Mouse (Mus musculus): Measurements from ENCODE around the gene Cyp4a31. TPM values are rescaled to one million over a fixed set of nuclear protein-coding genes. Genes with fewer than 3 reads are reported as not detected.

The Cyp4a31 gene
- total RNA-seq, 2 experiments from 2014 or later = 8.0 to 23.2 TPM

Other genes starting within 250 kb of the Cyp4a31 start
- gene Cyp4a12b, start 152.0 kb upstream of the Cyp4a31 start, total RNA-seq (2021) = under 1 TPM in 1 of 2 experiments, not detected in 1; 0.12 TPM
- gene Cyp4a30b, start 111.0 kb upstream of the Cyp4a31 start, total RNA-seq (2021) = not detected
- gene Cyp4a14, start 67.5 kb upstream of the Cyp4a31 start, total RNA-seq (2021) = 100 to 1,000 TPM in 1 of 2 experiments, 10 to 100 TPM in 1; 29.5 to 127 TPM
- gene Cyp4a10, start 45.4 kb upstream of the Cyp4a31 start, total RNA-seq (2021) = 10 to 100 TPM in 1 of 2 experiments, 1 to 10 TPM in 1; 4.9 to 18.3 TPM
- 10 to 100 TPM in 1 of 2 experiments, 1 to 10 TPM in 1; 4.4 to 17.8 TPM for gene Cyp4a32, start 37.3 kb downstream of the Cyp4a31 start, total RNA-seq (2021)
- 10 to 100 TPM; 19.1 to 26.5 TPM for gene Cyp4b1, start 84.1 kb downstream of the Cyp4a31 start, total RNA-seq (2021)
- 10 to 100 TPM; 47.0 to 51.9 TPM for gene Efcab14, start 174.1 kb downstream of the Cyp4a31 start, total RNA-seq (2021)
- 1 to 10 TPM; 1.0 to 1.3 TPM for gene Tex38, start 217.4 kb downstream of the Cyp4a31 start, total RNA-seq (2021)
- gene Atpaf1, start 221.2 kb downstream of the Cyp4a31 start, total RNA-seq (2021) = 10 to 100 TPM; 42.8 to 52.2 TPM